Mouse (Mus musculus) heart, postnatal 0 days (tissue): ENCODE data around the gene Edc4. TPM values are rescaled to one million over a fixed set of nuclear protein-coding genes. Genes with fewer than 3 reads are reported as not detected.
A peak's percentile ranks its signal among the peaks of the same experiment; 100 is the strongest.

ENCODE experiments used
- ATAC-seq: fragments of 200-750 bp; cut with Nextera tagmentation; 2 replicates; pipeline ENCODE4 v1.8.0; 2017; ENCODE audit warnings: low read depth, moderate number of reproducible peaks, moderate library complexity; ENCODE audit not compliant: insufficient read depth
- DNase-seq: peaks from one replicate; pipeline ENCODE4 v3.0.0-alpha.2; 2016; ENCODE audit warnings: low spot score
- H3K27ac ChIP-seq: fragments of 300-500 bp; sonication (generic); 2 replicates; pipeline ENCODE4 v1.5.1; 2014; ENCODE audit warnings: low read depth, mild to moderate bottlenecking
- H3K27me3 ChIP-seq: fragments of 300-500 bp; sonication (generic); 2 replicates; pipeline ENCODE4 v1.6.1; 2014; ENCODE audit warnings: low read length, mixed read lengths; ENCODE audit not compliant: control insufficient read depth, insufficient read depth
- H3K36me3 ChIP-seq: fragments of 300-500 bp; sonication (generic); replicated peaks from 2 replicates; pipeline ENCODE4 v1.6.1; 2014; ENCODE audit warnings: low read length, mixed read lengths; ENCODE audit not compliant: control insufficient read depth, insufficient read depth
- H3K4me1 ChIP-seq: fragments of 300-500 bp; sonication (generic); 2 replicates; pipeline ENCODE4 v1.6.1; 2014; ENCODE audit warnings: antibody characterized with exemption; ENCODE audit not compliant: control insufficient read depth, insufficient read depth
- H3K4me2 ChIP-seq: fragments of 300-500 bp; sonication (generic); 2 replicates; pipeline ENCODE4 v1.6.1; 2014; ENCODE audit warnings: low read depth, mild to moderate bottlenecking, low read length, moderate library complexity
- H3K4me3 ChIP-seq: fragments of 300-500 bp; sonication (generic); 2 replicates; pipeline ENCODE4 v1.5.1; 2014; ENCODE audit warnings: low read depth, low read length
- H3K9ac ChIP-seq: fragments of 300-500 bp; sonication (generic); replicated peaks from 2 replicates; pipeline ENCODE4 v1.6.1; 2014; ENCODE audit warnings: low read depth, low read length, mixed read lengths
- H3K9me3 ChIP-seq: fragments of 300-500 bp; sonication (generic); replicated peaks from 2 replicates; pipeline ENCODE4 v1.6.1; 2016; ENCODE audit warnings: low read length; ENCODE audit not compliant: control insufficient read depth
- CTCF ChIP-seq: IDR thresholded peaks from 2 replicates; pipeline ENCODE4 v1.5.1; 2016; ENCODE audit warnings: antibody characterized with exemption, control low read depth, low read depth
- EP300 ChIP-seq: IDR thresholded peaks from 2 replicates; pipeline ENCODE4 v1.6.1; 2016; ENCODE audit warnings: antibody characterized with exemption, low read depth
- WGBS: fragments of 180-500 bp; shearing (Covaris S2); extraction: QIAGEN DNeasy Blood & Tissue Kit; methylation state at CpG from one replicate; pipeline ENCODE4 v1.1.7; 2014; 5-methylcytosine and 5-hydroxymethylcytosine counted together
- polyA plus RNA-seq: library from polyadenylated mRNA; unstranded; fragments of >200 nt; fragmentation: Nextera tagmentation; extraction: Ambion mirVana; gene quantifications from 2 replicates; pipeline ENCODE4 v1.2.1, GENCODE M21; 2015
- total RNA-seq: library from RNA; depleted of rRNA; stranded (reverse); fragments of >200 nt; gene quantifications from 2 replicates; pipeline ENCODE4 v1.2.3, GENCODE M21; 2014; ENCODE audit warnings: low replicate concordance

Gene Edc4
- total and polyA plus RNA-seq, 2 experiments from 2014 or later, result 18.1 to 44.9 TPM

DNA sequence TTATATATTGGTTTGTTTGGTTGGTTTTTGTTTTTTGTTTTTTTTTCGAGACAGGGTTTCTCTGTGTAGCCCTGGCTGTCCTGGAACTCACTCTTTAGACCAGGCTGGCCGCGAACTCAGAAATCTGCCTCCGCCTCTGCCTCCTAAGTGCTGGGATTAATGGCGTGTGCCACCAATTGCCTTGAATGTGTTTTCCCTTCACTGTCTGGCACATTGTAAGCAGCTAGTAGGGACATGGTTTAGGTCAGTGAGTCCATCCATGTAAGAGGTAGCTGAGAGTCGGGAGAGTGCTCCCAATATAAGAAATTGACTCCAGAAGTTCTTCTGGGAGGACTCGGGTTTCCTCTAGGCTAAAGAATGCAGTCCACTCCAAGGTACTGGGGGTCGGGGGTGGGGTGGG, 26.4 kb upstream of the Edc4 start:
- Histone ChIP-seq H3K4me1 (peaks cover 29% of the 10 kb centered on the region), H3K27me3 (no peaks in the 10 kb centered on the region), H3K4me3 (peak overlapping the region; percentile 68), H3K36me3 (peaks cover 5% of the 10 kb centered on the region), H3K4me2 (peak overlapping the region; percentile 91), H3K27ac (no peak overlapping the region), H3K9me3 (no peaks in the 10 kb centered on the region), H3K9ac (peak overlapping the region; percentile 70)
- TF ChIP-seq CTCF (no peak), EP300 (no peak)
- ATAC-seq, result peak; percentile 1; the same call in 1 of the 2 replicates
- WGBS, result 22% methylated on average over 8 of the region's 8 CpGs
- DNase-seq, result no peak

DNA sequence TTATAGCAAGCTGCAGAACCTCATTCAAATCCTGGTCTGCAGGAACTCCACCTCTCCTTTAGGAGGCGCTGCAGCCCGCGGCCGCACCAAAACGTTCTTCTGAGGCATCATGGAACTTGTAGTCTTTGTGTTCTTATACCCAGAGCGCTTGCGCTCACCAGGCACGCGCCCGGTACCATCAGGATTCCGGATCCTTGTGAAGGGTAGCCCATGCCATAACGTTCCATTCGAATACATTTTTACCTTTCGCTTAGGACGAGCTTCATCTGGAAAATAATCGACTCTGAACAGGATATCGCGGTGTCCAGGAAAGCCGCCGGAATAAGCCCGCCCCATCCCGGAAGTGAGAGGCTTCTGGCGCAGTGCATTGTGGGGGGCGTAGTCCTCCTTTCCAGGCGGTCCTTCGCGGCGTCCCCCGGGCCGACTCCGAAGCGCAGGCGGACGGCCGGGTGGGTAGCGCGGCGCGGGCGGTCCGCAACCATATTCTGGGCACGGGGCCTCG, 25.9 kb upstream of the Edc4 start, which contains the start of gene Thap11:
Gene Thap11 (plus strand): TSS at position 418 of the 502 bp plus-strand sequence.
- Histone ChIP-seq H3K36me3 (0 out of 2 replicates have a peak, but pooled peaks cover under 1% of the 10 kb centered on the region), H3K9ac (peak within 1 kb of the TSS; percentile 70), H3K27me3 (no peaks in the 10 kb centered on the region), H3K4me1 (peaks cover 33% of the 10 kb centered on the region), H3K9me3 (no peaks in the 10 kb centered on the region), H3K4me2 (peak within 1 kb of the TSS; percentile 91), H3K27ac (peak within 1 kb of the TSS; percentile 84), H3K4me3 (peak within 1 kb of the TSS; percentile 68)
- TF ChIP-seq CTCF, result peak; percentile 82
- peak; percentile 72; the same call in 1 of the 2 replicates for TF ChIP-seq EP300
- WGBS, result under 1% methylated on average over 43 of the region's 43 CpGs
- DNase-seq, result peak; percentile 93
- ATAC-seq, result peak; percentile 92

DNA sequence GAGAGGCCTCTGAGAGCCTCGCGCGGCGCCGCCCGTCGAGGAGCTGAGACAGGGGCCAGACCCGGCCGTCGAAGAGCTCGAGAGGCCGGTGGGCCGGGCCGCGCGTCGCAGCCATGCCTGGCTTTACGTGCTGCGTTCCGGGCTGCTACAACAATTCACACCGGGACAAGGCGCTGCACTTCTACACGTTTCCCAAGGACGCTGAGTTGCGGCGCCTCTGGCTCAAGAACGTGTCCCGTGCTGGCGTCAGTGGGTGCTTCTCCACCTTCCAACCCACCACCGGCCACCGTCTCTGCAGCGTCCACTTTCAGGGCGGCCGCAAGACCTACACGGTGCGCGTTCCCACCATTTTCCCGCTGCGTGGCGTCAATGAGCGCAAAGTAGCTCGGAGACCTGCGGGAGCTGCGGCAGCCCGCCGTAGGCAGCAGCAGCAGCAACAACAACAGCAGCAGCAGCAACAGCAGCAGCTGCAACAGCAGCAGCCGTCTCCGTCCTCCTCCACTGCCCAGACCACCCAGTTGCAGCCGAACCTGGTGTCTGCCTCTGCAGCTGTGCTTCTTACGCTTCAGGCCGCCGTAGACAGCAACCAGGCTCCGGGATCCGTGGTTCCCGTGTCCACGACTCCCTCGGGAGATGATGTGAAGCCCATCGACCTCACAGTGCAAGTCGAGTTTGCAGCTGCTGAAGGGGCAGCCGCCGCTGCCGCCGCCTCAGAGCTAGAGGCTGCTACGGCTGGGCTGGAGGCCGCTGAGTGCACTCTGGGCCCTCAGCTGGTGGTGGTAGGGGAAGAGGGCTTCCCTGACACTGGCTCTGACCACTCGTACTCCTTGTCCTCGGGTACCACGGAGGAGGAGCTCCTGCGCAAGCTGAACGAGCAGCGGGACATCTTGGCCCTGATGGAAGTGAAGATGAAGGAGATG, 25.2 kb upstream of the Edc4 start:
- Histone ChIP-seq H3K4me2 (peak overlapping the region; percentile 91), H3K27ac (peak overlapping the region; percentile 84), H3K9me3 (no peaks in the 10 kb centered on the region), H3K4me1 (peaks cover 30% of the 10 kb centered on the region), H3K4me3 (peak overlapping the region; percentile 68), H3K36me3 (no peaks in the 10 kb centered on the region), H3K9ac (peak overlapping the region; percentile 70), H3K27me3 (no peaks in the 10 kb centered on the region)
- DNase-seq (no peak), ATAC-seq (peak; percentile 28)
- TF ChIP-seq EP300, result 0 out of 2 replicates have a peak, but pooled peaks have one; percentile 47
- 0 out of 2 replicates have a peak, but pooled peaks have one; percentile 6 for TF ChIP-seq CTCF
- 0% methylated on average over 71 of the region's 71 CpGs for WGBS

DNA sequence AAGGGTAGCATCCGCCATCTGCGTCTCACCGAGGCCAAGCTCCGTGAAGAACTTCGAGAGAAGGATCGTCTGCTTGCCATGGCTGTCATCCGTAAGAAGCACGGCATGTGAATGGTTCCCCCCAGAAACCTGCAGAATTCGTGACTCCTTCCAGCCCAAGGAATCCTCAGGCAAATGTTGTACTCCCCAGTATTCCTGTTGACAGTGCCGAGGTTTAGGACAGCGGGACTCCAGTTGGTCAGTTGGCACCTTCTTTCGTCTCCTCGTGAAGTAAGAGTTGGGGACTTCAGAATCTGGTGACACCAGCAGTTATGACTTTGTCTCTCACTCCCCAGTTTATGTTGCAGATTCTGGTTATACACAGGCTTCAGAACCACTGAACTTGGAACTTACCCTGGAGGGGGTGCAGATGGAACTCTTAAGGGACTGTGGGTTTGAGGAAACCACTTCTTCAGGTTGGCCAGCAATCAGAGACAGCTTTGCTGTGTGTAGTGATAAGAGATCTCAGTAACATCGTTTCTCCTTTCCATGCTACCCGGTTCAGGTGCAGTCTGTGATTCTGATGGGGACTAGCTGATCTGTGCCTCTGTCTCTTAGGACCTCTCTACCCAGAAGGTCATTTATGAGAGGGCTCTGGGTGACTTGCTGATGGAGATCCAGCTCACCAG, 24.4 kb upstream of the Edc4 start:
- peak overlapping the region; percentile 91 for H3K4me2 ChIP-seq
- peak overlapping the region; percentile 68 for H3K4me3 ChIP-seq
- peak overlapping the region; percentile 84 for H3K27ac ChIP-seq
- H3K4me1 ChIP-seq, result peaks cover 27% of the 10 kb centered on the region
- ATAC-seq (no peak), DNase-seq (no peak)
- no peak for TF ChIP-seq CTCF
- TF ChIP-seq EP300, result no peak
- H3K36me3 ChIP-seq, result no peaks in the 10 kb centered on the region
- WGBS, result 7% methylated on average over 15 of the region's 15 CpGs
- H3K9me3 ChIP-seq, result no peaks in the 10 kb centered on the region
- no peaks in the 10 kb centered on the region for H3K27me3 ChIP-seq
- H3K9ac ChIP-seq, result peak overlapping the region; percentile 70

DNA sequence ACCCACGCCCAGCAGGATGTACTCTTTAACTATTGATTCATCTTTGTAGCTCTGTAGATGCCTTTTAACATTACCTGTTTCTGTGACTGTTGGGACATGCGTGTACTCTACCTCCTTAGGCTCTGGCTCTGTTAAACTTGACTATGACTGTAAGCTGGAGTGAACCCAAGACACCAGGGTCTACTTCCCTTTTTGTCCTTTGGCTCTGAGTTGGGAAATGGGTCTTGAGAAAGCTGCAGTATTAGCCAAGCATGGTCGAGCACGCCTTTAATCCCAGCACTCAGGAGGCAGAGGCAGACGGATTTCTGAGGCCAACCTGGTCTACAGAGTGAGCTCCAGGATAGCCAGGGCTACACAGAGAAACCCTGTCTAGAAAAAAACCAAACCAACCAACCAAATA, 22.2 kb upstream of the Edc4 start:
- H3K4me1 ChIP-seq, result peaks cover 41% of the 10 kb centered on the region
- no peak overlapping the region for H3K27ac ChIP-seq
- H3K9me3 ChIP-seq, result no peaks in the 10 kb centered on the region
- no peak for DNase-seq
- H3K4me3 ChIP-seq, result no peak overlapping the region
- no peak overlapping the region for H3K4me2 ChIP-seq
- no peak overlapping the region for H3K9ac ChIP-seq
- H3K27me3 ChIP-seq, result no peaks in the 10 kb centered on the region
- ATAC-seq, result no peak
- 82% methylated on average over 5 of the region's 5 CpGs for WGBS
- no peaks in the 10 kb centered on the region for H3K36me3 ChIP-seq
- no peak for TF ChIP-seq EP300
